Mouse (Mus musculus) layer of hippocampus, postnatal 25 days (tissue): Measurements from ENCODE around the gene Mast1. TPM values are rescaled to one million over a fixed set of nuclear protein-coding genes. Genes with fewer than 3 reads are reported as not detected.

Source experiments
- DNase-seq, 2 experiments: peaks; one replicate each; pipeline ENCODE4 v3.0.0; 2022; ENCODE audit warnings: mixed read lengths in 2 of 2, low spot score in 1 of 2; ENCODE audit errors: extremely low spot score in 1 of 2
- total RNA-seq, 2 experiments: library from RNA; stranded (reverse); gene quantifications; 2 replicates each; pipeline ENCODE4 v1.2.3; 2021

The Mast1 gene
- total RNA-seq, 2 experiments from 2014 or later, result 75.7 to 100 TPM

DNA sequence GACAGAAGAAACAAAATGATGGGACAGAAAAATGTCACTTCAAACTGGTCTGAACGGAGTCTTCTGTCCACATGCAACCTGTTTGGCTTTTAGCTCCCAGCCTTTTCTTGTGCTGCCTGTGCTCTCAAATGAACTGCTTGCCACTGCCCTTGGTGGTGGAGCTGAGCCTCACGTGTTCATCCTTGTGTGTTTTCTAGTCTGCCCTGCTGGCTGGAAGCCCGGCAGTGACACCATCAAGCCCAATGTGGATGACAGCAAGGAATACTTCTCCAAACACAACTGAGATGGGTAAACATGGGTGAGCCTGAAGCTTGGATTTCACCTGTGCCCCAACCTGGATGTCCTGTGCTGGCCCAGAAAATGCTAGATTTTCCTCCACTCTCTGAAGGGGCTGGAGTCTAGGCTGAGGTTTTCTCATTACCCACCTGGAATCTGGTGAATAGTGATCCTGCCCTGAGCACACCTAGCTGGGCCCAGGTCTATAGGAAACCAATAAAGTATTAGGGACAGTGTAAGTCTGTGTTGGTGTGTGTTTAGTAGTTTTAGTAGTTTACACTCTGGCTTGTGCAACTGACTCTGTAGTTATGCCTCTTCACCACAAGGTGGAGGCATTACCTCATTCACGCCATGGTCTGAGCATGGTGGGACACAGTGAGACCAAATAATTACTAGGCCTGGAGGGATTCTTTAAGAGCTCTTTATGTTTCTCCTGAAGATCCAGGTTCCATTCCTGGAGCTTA lies 36.8 kb upstream of the Mast1 start:
- no peak for DNase-seq

- no peak for DNase-seq
Measured at GRCm38 (mm10) chr8:84973079-84973478, 35.9 kb upstream of the Mast1 start.

DNA sequence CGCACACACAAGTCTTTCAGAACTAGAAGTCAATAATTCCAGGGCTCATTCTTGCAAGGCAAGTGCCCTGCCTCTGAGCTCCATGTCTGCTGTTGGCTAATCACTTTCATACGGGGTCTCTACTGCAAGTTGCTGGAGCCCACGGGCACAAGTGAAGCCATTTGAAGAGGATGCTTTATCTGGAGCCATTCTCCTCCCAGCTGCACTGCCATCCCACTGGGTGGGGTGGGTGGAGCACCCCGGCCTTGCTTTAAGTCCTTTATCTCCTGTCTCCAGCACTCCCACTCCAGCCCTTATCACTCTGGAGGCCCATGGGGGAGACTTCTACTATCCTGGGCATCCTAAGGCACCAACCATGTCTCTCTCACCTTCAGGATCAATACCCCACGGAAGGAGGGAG lies 33.8 kb upstream of the Mast1 start:
- DNase-seq, result no peak

DNA sequence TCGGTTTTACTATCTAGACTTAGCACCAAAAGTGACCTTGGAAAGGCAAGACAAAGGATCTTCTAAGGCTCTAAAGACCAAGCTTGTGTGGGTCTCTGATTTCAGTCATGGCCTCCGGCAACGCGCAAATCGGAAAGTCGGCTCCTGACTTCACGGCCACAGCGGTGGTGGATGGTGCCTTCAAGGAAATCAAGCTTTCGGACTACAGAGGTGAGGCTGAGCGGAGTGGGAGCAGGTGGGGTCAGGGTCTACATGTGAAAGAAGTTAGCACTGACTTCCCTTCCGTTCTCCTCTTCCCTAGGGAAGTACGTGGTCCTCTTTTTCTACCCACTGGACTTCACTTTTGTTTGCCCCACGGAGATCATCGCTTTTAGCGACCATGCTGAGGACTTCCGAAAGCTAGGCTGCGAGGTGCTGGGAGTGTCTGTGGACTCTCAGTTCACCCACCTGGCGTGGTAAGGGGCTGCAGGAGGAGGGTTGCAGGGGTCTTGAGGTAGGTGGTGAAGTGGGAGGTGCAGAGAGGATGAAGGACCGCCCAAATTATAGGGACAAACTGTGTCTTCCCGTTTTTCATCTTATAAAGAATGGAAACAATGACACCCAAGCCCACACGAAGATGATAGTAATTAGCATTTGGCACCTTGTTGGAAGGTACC lies 33.1 kb upstream of the Mast1 start:
- DNase-seq, result no peak

GRCm38 (mm10) chr8:84969241-84970134 lies 32.3 kb upstream of the Mast1 start, which contains the start of the genes Gm49661, Prdx2 and Rnaseh2a:
TSS of gene Gm49661 (minus strand) at chr8:84969433.
TSS of gene Prdx2 (plus strand) at chr8:84969587.
TSS of gene Rnaseh2a (minus strand) at chr8:84969767.
- peak; percentile 64 to 68 for DNase-seq

DNA sequence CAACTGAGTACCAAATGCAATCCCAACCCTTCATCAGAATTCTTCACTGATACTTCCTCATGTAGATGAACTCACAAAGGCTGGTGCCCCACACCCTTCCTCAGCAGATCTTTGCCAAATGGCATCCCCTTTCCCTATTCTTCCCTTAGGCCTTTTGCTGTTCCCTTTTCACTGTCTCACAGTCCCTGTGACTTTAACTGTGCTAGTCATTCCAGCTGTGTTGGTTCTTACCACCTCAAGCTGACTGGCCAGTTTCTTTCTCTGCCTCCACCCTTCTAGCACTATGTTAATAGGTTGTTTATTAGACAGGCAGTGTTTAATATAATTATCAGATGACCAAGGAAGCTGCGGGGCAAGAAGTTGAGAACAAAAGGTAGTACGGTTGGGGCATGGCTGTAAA lies 31.5 kb upstream of the Mast1 start:
- DNase-seq, result no peak

DNA sequence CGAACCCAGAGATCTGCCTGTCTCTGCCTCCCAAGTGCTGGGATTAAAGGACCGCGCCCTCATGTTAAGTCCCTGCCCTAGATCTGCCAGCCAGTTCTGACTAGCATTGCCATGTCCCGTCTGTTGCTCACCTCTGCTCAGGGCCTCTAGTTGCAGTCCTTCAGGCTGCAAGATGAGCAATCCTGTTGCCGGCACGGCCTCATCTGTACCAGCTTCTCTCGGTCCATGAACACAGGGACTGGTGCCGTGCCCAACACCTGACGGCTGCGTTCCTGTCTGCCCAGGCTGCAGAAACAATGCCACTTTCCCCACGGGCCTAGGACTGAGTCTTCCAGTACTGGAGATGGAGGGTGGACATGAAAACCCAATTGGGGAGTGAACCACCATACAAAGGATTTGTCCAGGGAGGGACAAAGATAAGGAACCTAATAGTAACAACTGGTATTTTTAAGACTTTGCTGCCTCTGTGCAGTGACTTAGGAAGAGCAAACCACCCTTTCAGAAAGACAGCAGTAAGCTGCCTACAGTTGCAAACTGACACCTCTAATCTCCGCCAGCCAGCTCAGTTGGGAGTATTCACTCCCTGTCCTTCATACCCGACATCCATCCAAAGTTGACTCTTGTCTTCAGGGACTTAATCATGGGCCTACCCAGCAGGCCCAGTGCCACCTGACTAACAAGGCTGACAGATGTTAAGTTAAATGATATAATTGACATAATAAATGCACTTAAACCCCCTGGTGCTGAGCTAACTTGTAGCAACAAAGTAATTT lies 30.6 kb upstream of the Mast1 start:
- no peak for DNase-seq

DNA sequence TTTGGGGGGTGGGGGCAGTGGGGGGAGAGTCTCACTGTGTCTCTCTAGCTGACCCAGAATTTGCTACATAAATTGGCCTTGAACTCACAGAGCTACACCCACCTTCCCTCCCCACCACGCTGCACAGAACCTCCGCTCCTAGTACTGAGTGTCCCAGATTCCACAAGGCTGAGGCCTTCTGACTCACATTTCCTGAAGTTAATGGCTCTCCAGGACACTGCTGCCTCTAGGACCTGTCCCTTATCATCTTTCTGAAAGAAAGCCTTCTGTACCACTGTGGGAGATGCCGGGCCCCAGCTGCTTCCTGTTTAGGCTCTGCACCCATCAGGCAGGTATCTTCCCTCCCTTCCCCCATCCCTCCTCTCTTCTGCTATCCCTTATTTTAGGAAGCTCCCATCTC lies 29.4 kb upstream of the Mast1 start:
- no peak for DNase-seq

DNA sequence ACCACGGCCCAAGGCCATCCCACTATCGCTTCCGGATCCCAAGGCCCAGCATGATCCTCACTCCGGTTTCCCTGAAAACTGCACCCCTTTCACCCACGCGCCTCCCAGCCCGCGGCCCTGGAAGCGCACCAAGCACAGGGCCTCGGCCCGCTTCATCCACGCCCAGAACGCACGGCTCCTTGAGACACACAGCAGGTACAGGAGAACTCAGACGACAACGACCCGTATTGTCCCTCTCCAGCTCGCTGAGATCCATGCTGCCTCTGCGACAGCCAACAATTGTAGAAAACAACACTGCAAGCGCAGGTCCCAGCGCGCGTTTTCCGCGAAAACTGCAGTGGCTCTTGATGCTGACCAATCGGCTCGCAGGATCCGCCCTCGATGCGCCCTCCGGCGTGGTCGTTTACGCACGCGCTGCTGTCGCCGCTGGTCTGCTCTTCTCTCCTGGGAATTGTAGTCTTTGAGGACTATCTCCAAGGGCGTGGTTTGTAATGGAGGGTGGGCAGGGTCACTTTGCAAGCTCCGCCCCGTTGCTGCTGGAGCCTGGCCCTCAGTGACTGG lies 28.7 kb upstream of the Mast1 start:
- peak; percentile 71 to 76 for DNase-seq

- no peak for DNase-seq
Measured at GRCm38 (mm10) chr8:84963952-84964351, 26.8 kb upstream of the Mast1 start.

DNA sequence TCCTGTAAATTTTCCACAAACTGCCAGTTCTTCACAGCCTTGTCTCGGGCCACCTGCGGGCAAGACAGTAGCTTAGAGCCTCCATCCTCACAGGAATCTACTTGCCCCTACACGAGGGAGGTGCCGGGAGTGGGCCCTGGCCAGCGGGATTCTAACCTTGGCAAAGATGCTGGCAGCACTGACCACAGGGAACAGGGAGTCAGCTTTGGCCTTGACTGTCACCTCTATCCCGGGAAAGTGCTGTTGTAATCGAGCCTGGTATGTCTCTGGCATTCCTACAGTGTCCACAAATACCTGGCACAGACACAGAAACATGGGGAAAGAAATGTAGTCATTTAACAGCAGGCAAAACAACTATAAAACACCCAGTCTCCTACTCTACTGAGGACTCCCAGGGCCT lies 22.7 kb upstream of the Mast1 start:
- DNase-seq, result no peak

DNA sequence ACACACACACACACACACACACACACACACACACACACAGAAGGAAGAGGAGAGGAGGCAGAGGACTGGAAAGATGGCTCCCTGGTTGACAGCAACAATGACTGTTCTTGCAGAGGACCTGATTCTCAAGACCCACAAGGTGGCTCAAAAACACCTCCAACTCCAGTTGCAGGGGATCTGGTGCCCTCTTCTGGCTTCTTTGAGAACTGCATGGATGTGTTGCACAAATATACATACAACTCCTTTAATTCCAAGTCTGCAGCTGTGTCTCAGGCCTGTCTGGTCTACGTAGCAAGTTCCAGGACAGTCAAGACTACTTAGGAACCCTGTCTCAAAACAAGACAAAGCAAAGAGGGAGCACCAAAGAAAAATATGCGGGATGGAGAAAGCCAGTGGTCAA lies 19.6 kb upstream of the Mast1 start:
- DNase-seq, result peak; percentile 36 to 86

DNA sequence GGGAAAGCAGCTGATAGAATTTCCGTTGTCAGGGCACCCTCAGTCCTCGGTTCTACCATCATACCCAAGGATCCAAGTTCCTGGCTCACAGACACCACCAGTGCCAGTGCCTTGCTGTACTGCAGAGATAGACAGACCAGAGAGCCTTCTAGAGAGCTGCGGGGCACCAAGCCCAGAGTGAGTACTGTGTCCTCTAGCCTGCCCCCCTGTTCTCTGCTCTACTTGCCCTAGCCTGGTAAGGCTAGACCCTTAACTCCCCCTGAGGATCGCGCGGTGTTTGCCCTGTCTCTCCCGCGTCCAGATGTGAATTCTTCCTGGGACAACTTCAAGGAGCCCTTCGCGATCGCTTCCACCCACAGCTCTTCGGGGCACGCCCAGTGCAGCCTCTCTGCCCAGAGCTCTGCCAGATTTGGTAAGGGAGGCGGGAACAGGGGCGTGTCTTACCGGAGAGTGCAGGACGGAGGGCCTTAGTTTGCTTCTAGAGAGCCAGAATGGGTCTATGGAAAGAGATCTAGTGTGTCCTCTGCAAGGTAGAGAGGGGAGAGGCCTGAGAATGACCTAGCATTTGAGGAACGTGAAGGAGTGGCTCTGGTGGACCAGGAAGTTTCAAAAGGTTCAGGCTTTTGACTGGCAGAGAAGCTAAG lies 15.6 kb upstream of the Mast1 start:
- no peak for DNase-seq

DNA sequence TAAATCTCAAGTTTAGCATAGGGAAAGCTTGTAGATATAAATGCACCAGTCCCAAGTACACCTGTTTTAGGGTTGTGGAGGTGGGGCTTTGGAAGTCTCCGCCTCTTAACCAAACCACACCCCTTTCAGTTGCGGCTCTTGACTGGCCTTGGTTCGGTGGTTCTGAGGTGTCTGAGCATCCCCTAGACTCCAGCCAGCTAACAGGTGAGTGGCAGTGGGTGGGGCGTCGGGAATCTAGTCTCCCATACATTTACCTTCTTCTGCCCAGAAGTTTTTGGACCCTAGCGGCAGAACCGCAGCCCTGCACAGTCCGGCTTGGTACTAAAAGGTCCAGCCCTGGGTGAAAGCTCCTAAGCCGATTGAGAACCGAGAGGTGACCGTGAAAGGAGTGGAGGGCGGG lies 12.6 kb upstream of the Mast1 start:
- no peak for DNase-seq

DNA sequence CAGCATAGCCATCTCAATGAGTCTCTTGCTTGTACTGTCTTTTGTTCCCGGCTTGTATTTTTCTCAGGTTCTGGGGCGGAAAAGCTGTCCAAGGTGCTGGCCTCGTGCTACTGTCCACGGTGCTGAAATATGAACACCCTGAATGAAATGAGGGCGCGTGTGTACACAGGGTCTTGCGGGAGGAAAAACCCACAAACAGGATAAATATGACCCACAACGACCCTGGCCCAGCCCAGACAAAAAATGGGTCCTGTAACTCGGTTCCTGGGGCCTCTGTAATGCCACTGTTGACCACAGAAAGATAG lies 10.0 kb upstream of the Mast1 start:
- no peak for DNase-seq

DNA sequence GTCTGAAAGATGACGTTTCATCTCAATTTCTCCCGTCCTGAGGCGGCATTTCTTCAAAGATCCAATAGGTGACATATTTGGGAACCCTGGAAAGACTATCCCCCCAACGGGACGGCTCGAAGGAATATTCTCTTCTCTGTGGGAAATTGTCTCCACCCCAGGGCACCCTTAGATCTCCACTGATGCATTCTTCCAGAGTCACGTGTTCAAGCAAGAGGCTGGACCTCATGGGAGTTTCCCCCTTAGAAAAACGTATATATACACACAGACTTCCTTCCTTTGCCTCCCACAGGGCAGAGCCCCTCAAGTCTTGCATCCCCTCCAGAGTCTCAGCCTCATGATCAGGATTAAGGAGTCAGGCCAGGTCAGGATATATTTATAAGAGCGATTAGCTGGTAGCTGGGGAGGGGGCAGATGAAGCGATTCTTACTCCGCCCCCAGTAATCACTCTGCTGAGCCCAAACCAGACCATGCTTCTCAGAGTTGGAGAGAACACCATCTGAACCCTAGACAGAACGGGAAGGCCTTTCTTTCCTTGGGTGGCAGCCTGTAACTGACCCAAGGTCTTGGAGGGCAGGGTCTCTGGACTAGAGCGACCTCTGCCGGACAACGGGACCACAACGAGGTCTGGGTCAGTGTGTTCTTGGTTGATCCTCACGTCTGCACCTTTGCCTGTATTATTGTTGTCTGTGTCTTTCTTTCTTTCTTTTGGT lies 9.5 kb upstream of the Mast1 start, which contains the start of gene Rtbdn:
Gene Rtbdn, plus strand, starts transcription at position 464 of the 713 bp plus-strand sequence.
- DNase-seq, result no peak

- peak in 1 of 2 experiments; percentile 55 for DNase-seq
Measured at GRCm38 (mm10) chr8:84945633-84946527, 8.7 kb upstream of the Mast1 start.

GRCm38 (mm10) chr8:84945235-84945632 lies 8.1 kb upstream of the Mast1 start:
- DNase-seq, result peak in 1 of 2 experiments; percentile 30
